Mouse (Mus musculus) myocyte (in vitro differentiated cells): ENCODE measurements around the gene Hes3.

Experiments
- CEBPB ChIP-seq: IDR thresholded peaks from 2 replicates; pipeline ENCODE4 v1.6.1; 2011; ENCODE audit warnings: mild to moderate bottlenecking, moderate library complexity; ENCODE audit not compliant: poor library complexity, insufficient read depth, severe bottlenecking
- E2F4 ChIP-seq: IDR thresholded peaks from one replicate; pipeline ENCODE4 v1.6.1; 2011; ENCODE audit warnings: mild to moderate bottlenecking, control low read depth, moderate library complexity; ENCODE audit not compliant: insufficient read depth
- MAX ChIP-seq: IDR thresholded peaks from one replicate; pipeline ENCODE4 v1.6.1; 2011; ENCODE audit warnings: low read depth, mild to moderate bottlenecking, control low read depth
- MYOD1 ChIP-seq, 3 experiments: IDR thresholded peaks; one replicate each; pipeline ENCODE4 v1.6.1; 2011; ENCODE audit warnings: control low read depth in 2 of 3, low read depth in 2 of 3, mild to moderate bottlenecking in 2 of 3, moderate library complexity in 1 of 3; ENCODE audit not compliant: insufficient read length in 2 of 3, control insufficient read depth in 1 of 3
- MYOG ChIP-seq, 3 experiments: IDR thresholded peaks; one replicate each; pipeline ENCODE4 v1.6.1; 2011; ENCODE audit warnings: control low read depth in 2 of 3, low read depth in 2 of 3, mild to moderate bottlenecking in 2 of 3; ENCODE audit not compliant: insufficient read length in 2 of 3, control insufficient read depth in 1 of 3, insufficient read depth in 1 of 3
- POLR2A ChIP-seq: IDR thresholded peaks from one replicate; pipeline ENCODE4 v1.6.1; 2011; ENCODE audit warnings: low read depth, mild to moderate bottlenecking, control low read depth, moderate library complexity; ENCODE audit not compliant: insufficient read length
- POLR2AphosphoS2 ChIP-seq: IDR thresholded peaks from one replicate; pipeline ENCODE4 v1.6.1; 2011; ENCODE audit warnings: low read depth, control low read depth; ENCODE audit not compliant: insufficient read length
- REST ChIP-seq: IDR thresholded peaks from one replicate; pipeline ENCODE4 v1.6.1; 2011; ENCODE audit warnings: mild to moderate bottlenecking, control low read depth, moderate library complexity; ENCODE audit not compliant: insufficient read depth, insufficient read length
- SRF ChIP-seq: IDR thresholded peaks from one replicate; pipeline ENCODE4 v1.6.1; 2011; ENCODE audit warnings: low read depth; ENCODE audit not compliant: control insufficient read depth, insufficient read length
- TCF12 ChIP-seq: IDR thresholded peaks from one replicate; pipeline ENCODE4 v1.6.1; 2011; ENCODE audit warnings: mild to moderate bottlenecking, control low read depth; ENCODE audit not compliant: poor library complexity, insufficient read depth, severe bottlenecking
- TCF3 ChIP-seq: IDR thresholded peaks from one replicate; pipeline ENCODE4 v1.6.1; 2011; ENCODE audit warnings: low read depth, control low read depth; ENCODE audit not compliant: insufficient read length
- USF1 ChIP-seq: IDR thresholded peaks from one replicate; pipeline ENCODE4 v1.6.1; 2011; ENCODE audit warnings: low read depth, mild to moderate bottlenecking, control low read depth, moderate library complexity

- TF ChIP-seq POLR2A (no peak), MYOD1 (IDR thresholded peaks at IDR 0.05; ENCODE audit: control insufficient read depth in 1 of 3, insufficient read length in 2 of 3, low read depth in 2 of 3) (no peak), MAX (no peak), POLR2AphosphoS2 (no peak), MYOG (IDR thresholded peaks at IDR 0.05; ENCODE audit: control insufficient read depth in 1 of 3, insufficient read depth in 1 of 3, insufficient read length in 2 of 3, low read depth in 2 of 3) (no peak), USF1 (no peak), TCF12 (no peak), SRF (no peak), REST (peak; percentile 56), CEBPB (no peak), E2F4 (no peak), TCF3 (no peak)
Measured at GRCm38 (mm10) chr4:152281601-152282000, 9.9 kb downstream of the Hes3 start.
